Mouse (Mus musculus) ovary, adult 18-20 months (tissue): ENCODE results near the gene Guca2b.
"Not testable (repeated sequence)": the region's sequence is repeated elsewhere in the genome, so short reads cannot be mapped to it uniquely, and the experiment has no call there.

Experiments
- DNase-seq: peaks from one replicate; pipeline ENCODE4 v3.0.0; 2022; ENCODE audit warnings: low spot score, mixed read lengths

Gene Guca2b

GRCm38 (mm10) chr4:119657011-119657410, 1.7 kb downstream of the Guca2b start:
- DNase-seq, result no peak

- no peak for DNase-seq
Observed at GRCm38 (mm10) chr4:119642666-119643065, 16.1 kb downstream of the Guca2b start.

DNA sequence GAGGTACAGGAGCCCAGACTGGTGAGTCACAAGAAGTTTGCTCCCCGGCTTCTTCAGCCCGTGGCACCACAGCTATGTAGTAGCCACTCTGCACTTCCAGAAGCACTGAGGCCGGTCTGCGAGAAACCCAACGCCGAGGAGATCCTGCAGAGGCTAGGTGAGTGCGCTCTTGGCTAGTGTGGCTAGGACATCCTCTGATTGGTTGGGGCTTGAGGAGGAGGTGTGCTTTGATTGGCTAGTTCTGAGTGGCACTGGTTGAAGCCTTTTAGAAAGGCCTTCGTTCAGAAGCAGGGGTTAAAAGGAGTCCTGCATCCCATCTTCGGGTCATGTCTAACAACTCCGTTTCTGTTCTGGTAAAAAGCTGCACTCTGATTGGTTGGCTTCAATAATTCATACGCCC, 20.1 kb downstream of the Guca2b start:
- DNase-seq, result no peak

- no peak for DNase-seq
Observed at GRCm38 (mm10) chr4:119637946-119638345, 20.8 kb downstream of the Guca2b start.

DNA sequence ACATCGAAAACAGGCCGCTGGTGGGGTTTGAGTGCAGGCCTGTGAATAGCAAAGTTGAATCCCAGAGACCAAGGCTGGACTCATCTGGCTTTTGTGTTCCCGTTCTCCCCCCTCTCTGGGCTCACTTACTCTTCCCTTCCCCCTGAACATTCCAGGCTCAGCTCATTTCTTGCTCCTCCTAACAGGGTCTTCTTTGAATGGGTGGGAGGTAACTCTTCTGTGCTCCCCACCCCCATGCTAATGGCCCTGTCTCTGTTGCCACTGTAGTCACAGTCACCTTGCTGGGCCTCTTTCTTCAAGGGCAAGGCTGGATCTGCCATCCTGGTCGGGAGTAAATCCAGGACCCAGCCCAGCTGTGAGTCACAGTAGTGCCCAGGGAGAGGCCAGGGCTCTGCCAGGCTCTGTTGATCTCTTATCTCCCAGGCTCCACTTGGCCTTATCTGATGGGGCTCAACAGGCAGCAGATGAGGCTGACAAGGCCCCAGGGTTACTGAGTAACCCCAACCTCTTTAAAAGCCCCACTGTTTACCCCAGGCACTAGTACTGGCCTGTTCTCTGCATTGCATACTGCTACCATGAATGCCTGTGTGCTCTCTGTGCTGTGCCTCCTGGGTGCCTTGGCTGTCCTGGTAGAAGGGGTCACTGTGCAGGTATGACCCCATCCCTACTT, 21.4 kb downstream of the Guca2b start, which contains the start of gene Guca2a:
Gene Guca2a, plus strand, starts transcription at position 529 of the 670 bp plus-strand sequence.
- no peak for DNase-seq

GRCm38 (mm10) chr4:119636731-119637130, 22.0 kb downstream of the Guca2b start:
- no peak for DNase-seq

GRCm38 (mm10) chr4:119635686-119636085, 23.1 kb downstream of the Guca2b start:
- DNase-seq, result no peak

DNA sequence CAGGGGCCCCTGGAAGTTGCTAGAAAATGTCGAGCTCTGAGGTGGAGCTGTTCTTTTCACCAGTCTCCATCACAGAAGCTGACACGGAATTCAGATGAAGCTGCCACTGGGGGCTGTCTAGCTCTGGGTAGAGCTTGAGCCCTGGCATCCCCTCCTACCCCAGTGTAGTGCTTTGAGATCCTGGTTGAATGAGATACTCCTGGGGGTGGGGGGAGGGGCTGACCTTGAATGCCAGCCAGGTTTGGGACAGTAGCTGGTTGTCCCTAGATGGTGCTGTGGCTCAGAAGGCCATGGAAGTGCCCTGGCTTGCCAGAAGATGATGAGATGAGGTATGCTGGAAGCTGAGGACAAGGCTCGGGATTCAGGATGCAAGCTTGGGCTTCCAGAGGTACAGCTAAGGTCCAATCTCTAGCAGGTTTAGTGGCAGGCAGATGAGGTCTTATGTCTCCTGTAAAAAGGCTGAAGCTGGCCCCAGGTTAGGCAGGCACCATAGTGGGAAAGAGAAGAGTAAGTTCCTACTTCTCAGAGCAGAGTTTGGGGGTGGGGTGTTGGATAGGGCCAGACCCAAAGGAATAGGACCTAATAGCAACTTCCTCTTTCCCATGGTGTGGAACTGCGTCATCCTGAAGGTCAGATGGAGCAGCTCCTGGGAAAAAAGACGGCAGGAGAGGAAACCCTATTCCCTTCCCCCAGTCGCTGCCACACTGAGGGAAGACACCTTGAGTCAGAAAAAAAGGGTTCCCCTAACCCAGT, 23.7 kb downstream of the Guca2b start:
- no peak for DNase-seq

- DNase-seq, result no peak
Observed at GRCm38 (mm10) chr4:119633948-119634347, 24.8 kb downstream of the Guca2b start.

DNA sequence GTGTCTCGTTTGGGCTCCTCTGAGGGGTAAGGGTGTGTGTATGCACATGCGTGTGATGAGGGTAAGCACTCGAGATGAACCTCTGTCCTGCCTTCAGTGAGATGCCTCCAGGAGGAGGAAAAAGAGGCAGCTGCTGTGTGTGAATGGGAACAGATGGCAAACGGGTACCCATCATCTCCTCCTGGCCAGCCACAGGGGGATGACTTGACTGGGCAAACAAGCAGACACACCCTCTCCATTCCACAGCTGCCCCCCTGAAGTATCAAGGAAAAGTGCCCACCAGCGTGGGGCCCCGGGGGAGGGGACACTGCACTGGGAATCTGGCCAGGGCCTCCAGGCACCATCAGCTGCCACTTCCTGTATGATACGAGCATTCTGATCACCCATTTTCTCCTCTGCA, 25.4 kb downstream of the Guca2b start:
- no peak for DNase-seq

GRCm38 (mm10) chr4:119632721-119633120, 26.0 kb downstream of the Guca2b start:
- DNase-seq, result no peak

DNA sequence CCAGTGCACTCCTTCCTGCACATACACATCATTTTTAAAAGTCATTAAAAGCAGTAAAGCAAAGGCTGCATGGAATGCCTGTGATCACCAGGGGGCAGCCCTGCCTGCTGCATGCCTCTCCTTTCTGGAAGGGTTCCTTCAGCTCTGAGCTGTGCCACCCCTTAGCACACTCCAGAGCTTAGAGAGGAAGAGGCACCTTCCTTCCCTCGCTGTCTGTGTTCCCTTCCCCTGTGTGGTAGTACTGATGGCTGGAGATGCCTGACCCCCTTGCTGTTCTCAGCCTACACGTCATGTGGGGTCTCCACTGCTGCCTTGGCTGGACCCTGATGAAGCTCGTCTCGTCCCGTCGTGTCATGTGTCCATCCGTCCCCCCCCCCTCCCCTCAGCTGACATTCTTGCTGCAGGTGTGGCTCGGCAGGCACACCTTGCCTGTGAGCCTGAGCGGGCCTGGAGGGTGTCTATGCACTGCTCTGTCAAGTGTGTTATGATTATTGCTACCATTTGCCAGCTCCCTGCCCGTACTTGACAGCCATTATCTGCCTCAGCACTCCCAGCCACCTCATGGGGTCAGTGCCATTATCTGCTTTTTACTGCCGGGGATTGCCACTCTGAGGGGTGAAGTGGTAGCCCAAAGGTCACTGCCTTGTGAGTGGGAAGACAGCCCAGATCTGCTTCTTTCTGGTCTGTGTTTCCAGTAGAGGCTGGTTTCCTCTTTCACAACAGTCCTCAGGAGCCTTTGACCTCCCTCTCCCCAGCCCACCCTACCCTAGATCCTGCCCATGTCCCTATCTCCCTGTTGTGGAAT, 27.4 kb downstream of the Guca2b start:
- DNase-seq, result no peak

- DNase-seq, result not testable (repeated sequence)
Observed at GRCm38 (mm10) chr4:119628363-119628762, 30.4 kb downstream of the Guca2b start.

DNA sequence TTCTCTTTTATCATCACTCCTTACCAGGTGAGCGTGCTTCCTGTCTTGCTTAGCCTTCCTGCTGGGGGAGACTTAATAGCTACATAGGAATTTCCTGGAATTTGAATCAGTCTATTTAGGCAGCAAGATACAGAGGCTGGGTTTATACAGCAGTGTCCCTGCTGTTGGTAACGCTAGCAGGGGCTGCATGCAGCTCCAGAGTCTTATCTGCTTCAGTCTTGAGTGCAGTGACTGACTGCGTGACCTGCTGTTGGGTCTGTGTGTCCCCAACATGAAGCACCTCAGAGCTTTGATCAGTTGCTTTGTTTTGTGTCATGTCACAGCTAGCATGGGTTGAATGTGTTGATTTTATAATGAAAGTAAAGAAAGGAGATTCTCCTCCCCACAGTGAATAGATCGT, 31.4 kb downstream of the Guca2b start:
- DNase-seq, result no peak

DNA sequence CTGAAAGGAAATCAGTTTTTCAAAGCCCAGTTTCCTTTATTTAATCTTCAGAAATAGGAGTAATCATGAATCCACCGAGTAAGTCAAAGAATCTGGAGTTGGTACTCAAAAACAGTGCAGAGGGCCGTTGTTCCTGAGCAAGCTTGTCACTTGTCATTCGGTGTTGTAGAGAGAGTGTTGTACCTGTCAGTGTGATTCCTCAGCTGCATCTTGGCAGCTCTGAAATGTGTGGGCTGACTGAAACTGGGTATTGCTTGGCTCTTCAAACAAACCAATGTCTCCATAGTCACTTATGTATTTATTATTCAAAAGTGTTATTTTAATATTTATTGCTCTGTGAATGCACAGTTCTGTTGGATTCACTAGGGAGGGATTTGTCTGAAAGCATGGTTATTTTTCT, 31.9 kb downstream of the Guca2b start:
- no peak for DNase-seq

DNA sequence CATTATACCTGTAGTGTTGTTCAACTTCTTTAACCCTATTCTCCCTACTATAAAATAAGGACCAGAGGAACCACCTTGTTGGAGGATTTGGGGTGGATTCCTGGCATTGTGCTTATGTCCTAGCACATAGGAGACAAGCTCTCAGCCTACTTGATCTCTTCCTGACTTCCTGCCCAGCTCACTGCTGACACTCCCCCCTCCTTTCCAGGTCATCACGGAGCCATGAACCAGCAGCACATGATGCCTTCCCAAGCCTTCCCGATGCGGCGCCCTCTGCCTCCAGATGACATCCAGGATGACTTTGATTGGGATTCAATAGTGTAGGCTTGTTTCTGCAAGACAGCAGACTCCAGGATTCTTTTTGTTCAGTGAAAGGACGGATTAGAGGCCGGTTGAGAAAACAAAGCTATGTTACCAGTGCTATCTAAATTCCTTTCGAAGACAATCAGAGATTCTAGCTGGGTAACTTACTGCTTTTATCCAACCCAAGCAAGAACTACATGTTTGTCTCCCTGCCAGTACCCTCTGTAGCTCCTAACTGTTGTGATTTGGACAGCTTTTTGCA, 32.6 kb downstream of the Guca2b start:
- no peak for DNase-seq

DNA sequence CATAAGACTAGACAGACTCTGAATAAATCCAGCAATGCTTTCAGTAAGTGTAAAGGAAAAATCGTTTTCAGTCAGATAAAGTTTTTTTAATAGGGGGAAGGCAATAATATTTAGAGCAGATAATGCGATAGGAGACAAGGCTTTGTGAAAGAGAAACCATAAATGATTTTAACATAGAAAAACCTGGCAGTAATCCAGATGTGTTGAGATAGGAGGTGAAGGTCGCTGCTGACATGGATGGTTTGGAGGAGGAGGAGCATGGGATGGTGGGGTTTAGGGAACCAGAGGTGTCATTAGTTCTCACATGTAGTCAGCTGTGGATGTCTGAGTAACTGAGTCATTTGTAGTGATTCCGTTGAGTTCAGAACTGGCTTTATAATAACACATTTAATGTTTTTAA, 44.0 kb downstream of the Guca2b start:
- no peak for DNase-seq

- DNase-seq, result no peak
Observed at GRCm38 (mm10) chr4:119614078-119614477, 44.7 kb downstream of the Guca2b start.

GRCm38 (mm10) chr4:119609488-119609887, 49.3 kb downstream of the Guca2b start:
- DNase-seq, result no peak
